Comparison of ENCODE assay signal across 26 mouse cellular contexts in genomic region chr17:15566908-15567307, GRCm38 (mm10). TPM values are rescaled to one million over a fixed set of nuclear protein-coding genes. Genes with fewer than 3 reads are reported as not detected.
DNase-seq lines count a peak whose midpoint lies in the region; ATAC-seq and TF ChIP-seq lines count a peak whose summit lies in the region.
"Had no signal": no experiment of that assay in that cellular context is flagged by ENCODE, and none has a peak within 500 bp of the region (broad histone marks: within the 10 kb centered on the region; RNA-seq: fewer than 3 reads in every experiment).

No protein-coding gene starts in this region.

- TF ChIP-seq POLR2A in MEL (IDR thresholded peaks at IDR 0.05; ENCODE audit: control insufficient read depth in 1 of 2, insufficient read depth in 1 of 2, low read depth in 1 of 2, low read length in 2 of 2, poor library complexity in 1 of 2), result no peak

- H3K79me2 ChIP-seq in MEL (ENCODE audit: control insufficient read depth, insufficient read depth, low read length, poor library complexity), result no peaks in the 10 kb centered on the region; the same call in 1 of the 2 replicates

- no peak for TF ChIP-seq EP300 in lung, postnatal 0 days (IDR thresholded peaks at IDR 0.05)
- TF ChIP-seq EP300 in MEL (IDR thresholded peaks at IDR 0.05; ENCODE audit: low read depth in 1 of 2, low read length in 2 of 2), result no peak

- H3K9ac ChIP-seq in intestine, postnatal 0 days (ENCODE audit: low read depth, low read length), result no peak overlapping the region
- H3K9ac ChIP-seq in intestine, embryonic 15.5 days, result no peak overlapping the region
- H3K9ac ChIP-seq in lung, postnatal 0 days (replicated peaks; ENCODE audit: low read depth), result no peak overlapping the region
- H3K9ac ChIP-seq in MEL (ENCODE audit: control insufficient read depth, low read depth, low read length, poor library complexity, severe bottlenecking), result no peak overlapping the region
- H3K9ac ChIP-seq: embryonic facial prominence, embryonic 13.5 days; forebrain, embryonic 12.5 days; limb, embryonic 13.5 days; liver, embryonic 15.5 days had no signal

- no peak overlapping the region for H3K27ac ChIP-seq in intestine, postnatal 0 days (ENCODE audit: low read depth, low read length)
- no peak overlapping the region for H3K27ac ChIP-seq in intestine, embryonic 15.5 days
- H3K27ac ChIP-seq in lung, postnatal 0 days (ENCODE audit: low read length), result no peak overlapping the region
- no peak overlapping the region for H3K27ac ChIP-seq in MEL (ENCODE audit: control insufficient read depth, low read depth, low read length)
- H3K27ac ChIP-seq: embryonic facial prominence, embryonic 13.5 days; forebrain, embryonic 12.5 days; heart, embryonic 10.5 days; hindbrain, embryonic 10.5 days; limb, embryonic 13.5 days; liver, embryonic 15.5 days had no signal

- no peaks in the 10 kb centered on the region for H3K36me3 ChIP-seq in intestine, postnatal 0 days (ENCODE audit: control insufficient read depth, insufficient read depth)
- H3K36me3 ChIP-seq in intestine, embryonic 15.5 days, result no peaks in the 10 kb centered on the region
- no peaks in the 10 kb centered on the region for H3K36me3 ChIP-seq in lung, postnatal 0 days (ENCODE audit: insufficient read depth, low read length)
- H3K36me3 ChIP-seq in MEL (ENCODE audit: control insufficient read depth in 1 of 2, insufficient read depth in 2 of 2, low read length in 2 of 2), result peaks cover 0 to 3% of the 10 kb centered on the region in 2 experiments; a peak in 2 of 4 replicates
- H3K36me3 ChIP-seq: embryonic facial prominence, embryonic 13.5 days; forebrain, embryonic 12.5 days; G1E; heart, embryonic 10.5 days; hindbrain, embryonic 10.5 days; limb, embryonic 13.5 days; liver, embryonic 15.5 days had no signal

- WGBS in intestine, postnatal 0 days, result 75% methylated on average over 5 of the region's 5 CpGs
- 69% methylated on average over 5 of the region's 5 CpGs for WGBS in intestine, embryonic 15.5 days
- WGBS in lung, postnatal 0 days, result 72% methylated on average over 5 of the region's 5 CpGs

- H3K4me2 ChIP-seq in intestine, postnatal 0 days (replicated peaks; ENCODE audit: low read depth), result no peak overlapping the region
- H3K4me2 ChIP-seq in intestine, embryonic 15.5 days (replicated peaks), result no peak overlapping the region
- H3K4me2 ChIP-seq in lung, postnatal 0 days (replicated peaks; ENCODE audit: low read depth, low read length), result no peak overlapping the region
- H3K4me2 ChIP-seq: embryonic facial prominence, embryonic 13.5 days; forebrain, embryonic 12.5 days; limb, embryonic 13.5 days; liver, embryonic 15.5 days; midbrain, embryonic 11.5 days had no signal

- DNase-seq in lung, postnatal 0 days (ENCODE audit: low spot score), result no peak
- DNase-seq in lung, postnatal 25 days (ENCODE audit: low spot score), result no peak
- peak; percentile 43 for DNase-seq in MEL (ENCODE audit: low read depth, low spot score)
- no peak for DNase-seq in urinary bladder, postnatal 4 days (ENCODE audit: low spot score in 2 of 2)
- DNase-seq: adrenal gland, postnatal 10 days; cerebellum, adult 8-10 months; cerebellum, postnatal 36 days; embryo, embryonic 11 days; kidney, adult 2 months; kidney, postnatal 10 days; layer of hippocampus, postnatal 36 days; right cerebral cortex, postnatal 25 days; spleen, adult 18-20 months; thymus, postnatal 14 days had no signal

- peak; percentile 33; the same call in 1 of the 2 replicates for TF ChIP-seq CTCF in intestine, postnatal 0 days (IDR thresholded peaks at IDR 0.05; ENCODE audit: low read depth)
- TF ChIP-seq CTCF in lung, postnatal 0 days (IDR thresholded peaks at IDR 0.05), result 0 out of 2 replicates have a peak, but pooled peaks have one; percentile 14
- TF ChIP-seq CTCF in MEL (IDR thresholded peaks at IDR 0.05 in 2 of 3, conservative IDR thresholded peaks at IDR 0.05 in 1 of 3; ENCODE audit: control insufficient read depth in 1 of 3, insufficient read depth in 1 of 3, low read depth in 2 of 3, low read length in 3 of 3, poor library complexity in 1 of 3, severe bottlenecking in 1 of 3), result peak in 2 of 3 experiments; percentile 12 to 52; a peak in 2 of 6 replicates

- no peaks in the 10 kb centered on the region for H3K9me3 ChIP-seq in intestine, postnatal 0 days (ENCODE audit: control insufficient read depth)
- no peaks in the 10 kb centered on the region for H3K9me3 ChIP-seq in intestine, embryonic 15.5 days
- H3K9me3 ChIP-seq in lung, postnatal 0 days (ENCODE audit: low read length), result no peaks in the 10 kb centered on the region
- no peaks in the 10 kb centered on the region for H3K9me3 ChIP-seq in MEL (replicated peaks; ENCODE audit: insufficient read depth, low read length)
- H3K9me3 ChIP-seq: embryonic facial prominence, embryonic 13.5 days; forebrain, embryonic 12.5 days; G1E; heart, embryonic 10.5 days; hindbrain, embryonic 10.5 days; limb, embryonic 13.5 days; liver, embryonic 15.5 days had no signal

- TF ChIP-seq RAD21 in MEL (IDR thresholded peaks at IDR 0.05; ENCODE audit: low read depth, low read length), result peak; percentile 29

- no peaks in the 10 kb centered on the region for H3K4me1 ChIP-seq in intestine, postnatal 0 days (replicated peaks; ENCODE audit: control insufficient read depth, insufficient read depth, low read length)
- no peaks in the 10 kb centered on the region for H3K4me1 ChIP-seq in intestine, embryonic 15.5 days (replicated peaks)
- peaks cover 4% of the 10 kb centered on the region; the same call in 1 of the 2 replicates for H3K4me1 ChIP-seq in lung, postnatal 0 days (ENCODE audit: insufficient read depth, low read depth, low read length)
- H3K4me1 ChIP-seq in MEL (ENCODE audit: control insufficient read depth in 1 of 2, insufficient read depth in 2 of 2, low read length in 2 of 2), result peaks cover 0 to 8% of the 10 kb centered on the region in 2 experiments

- no peak for ATAC-seq in intestine, postnatal 0 days
- no peak for ATAC-seq in intestine, embryonic 15.5 days
- no peak for ATAC-seq in lung, postnatal 0 days
- ATAC-seq in cerebellum, adult (ENCODE audit: insufficient number of reproducible peaks, low FRiP score, low TSS enrichment), result no peak

- no peaks in the 10 kb centered on the region for H3K27me3 ChIP-seq in intestine, postnatal 0 days (replicated peaks; ENCODE audit: control insufficient read depth, insufficient read depth, low read length)
- H3K27me3 ChIP-seq in intestine, embryonic 15.5 days (replicated peaks), result 0 out of 2 replicates have a peak, but pooled peaks cover 2% of the 10 kb centered on the region
- H3K27me3 ChIP-seq in lung, postnatal 0 days (replicated peaks; ENCODE audit: insufficient read depth, low read length), result no peaks in the 10 kb centered on the region
- no peaks in the 10 kb centered on the region for H3K27me3 ChIP-seq in MEL (ENCODE audit: control insufficient read depth in 1 of 2, insufficient read depth in 2 of 2, low read length in 2 of 2)
- H3K27me3 ChIP-seq: embryonic facial prominence, embryonic 13.5 days had no signal

- H3K4me3 ChIP-seq in intestine, postnatal 0 days (ENCODE audit: low read depth, low read length), result no peak overlapping the region
- no peak overlapping the region for H3K4me3 ChIP-seq in intestine, embryonic 15.5 days (replicated peaks)
- no peak overlapping the region for H3K4me3 ChIP-seq in lung, postnatal 0 days (ENCODE audit: low read depth, low read length)
- H3K4me3 ChIP-seq in MEL (ENCODE audit: control insufficient read depth in 1 of 2, insufficient read depth in 1 of 2, low read depth in 2 of 2, low read length in 2 of 2), result no peak overlapping the region
- H3K4me3 ChIP-seq: embryonic facial prominence, embryonic 13.5 days; erythroblast, embryonic 14.5 days; forebrain, embryonic 12.5 days; heart, embryonic 10.5 days; hindbrain, embryonic 10.5 days; limb, embryonic 13.5 days; liver, embryonic 15.5 days had no signal

TF ChIP-seq in MEL, 35 proteins besides CTCF, POLR2A, EP300 and RAD21:
- TF ChIP-seq MYC (IDR thresholded peaks at IDR 0.05; ENCODE audit: low read depth, low read length) (peak; percentile 71), GABPA (IDR thresholded peaks at IDR 0.05; ENCODE audit: low read depth, low read length) (no peak), ZNF384 (IDR thresholded peaks at IDR 0.05; ENCODE audit: low read depth, low read length) (no peak), CHD2 (IDR thresholded peaks at IDR 0.05; ENCODE audit: low read length) (no peak), RCOR1 (IDR thresholded peaks at IDR 0.05; ENCODE audit: low read depth, low read length) (peak; percentile 56; the same call in 1 of the 2 replicates), NELFE (IDR thresholded peaks at IDR 0.05; ENCODE audit: low read depth, low read length) (no peak), SMC3 (IDR thresholded peaks at IDR 0.05; ENCODE audit: low read depth, low read length) (peak; percentile 39)

RNA-seq across cellular contexts. Expression of gene Prdm9, which starts 2.8 kb away (rescaled TPM):
- polyA plus RNA-seq in intestine, postnatal 0 days (2015; fragmentation: Nextera tagmentation; extraction: Ambion mirVana), result 1.5 and 1.8 TPM in 2 replicates
- 1.2 and 2.2 TPM in 2 replicates for polyA plus RNA-seq in intestine, embryonic 15.5 days (2015; fragmentation: Nextera tagmentation; extraction: Ambion mirVana)
- polyA plus RNA-seq in lung, postnatal 0 days (2015; fragmentation: Nextera tagmentation; extraction: Ambion mirVana), result 1.3 and 1.5 TPM in 2 replicates
- total RNA-seq in MEL (2012; rRNA removed), result 1.6 and 2.2 TPM in 2 replicates
- 10 to 100 TPM in 1 of 2 experiments, 1 to 10 TPM in 1; 3.5 to 42.2 TPM for polyA plus RNA-seq in MEL (2012; ENCODE audit: insufficient read depth in 1 of 2, insufficient read length in 2 of 2, low read depth in 1 of 2, low replicate concordance in 2 of 2, missing spikeins in 1 of 2)
- polyA plus RNA-seq: erythroblast, embryonic 14.5 days had no signal

RNA-seq across cellular contexts. Expression of gene Pdcd2, which starts 39.8 kb away (rescaled TPM):
- 42.7 and 46.2 TPM in 2 replicates for polyA plus RNA-seq in intestine, postnatal 0 days (2015; fragmentation: Nextera tagmentation; extraction: Ambion mirVana)
- 49.9 and 57.0 TPM in 2 replicates for polyA plus RNA-seq in intestine, embryonic 15.5 days (2015; fragmentation: Nextera tagmentation; extraction: Ambion mirVana)
- 26.5 and 29.0 TPM in 2 replicates for polyA plus RNA-seq in lung, postnatal 0 days (2015; fragmentation: Nextera tagmentation; extraction: Ambion mirVana)
- total RNA-seq in MEL (2012; rRNA removed), result 106 and 109 TPM in 2 replicates
- polyA plus RNA-seq in MEL (2012; ENCODE audit: insufficient read depth in 1 of 2, insufficient read length in 2 of 2, low read depth in 1 of 2, low replicate concordance in 2 of 2, missing spikeins in 1 of 2), result 100 to 1,000 TPM in 1 of 2 experiments, not detected in 1; 110 TPM
